Mouse (Mus musculus): Measurements from ENCODE around the gene Fam185a.

- TF ChIP-seq CTCF (IDR thresholded peaks at IDR 0.05; ENCODE audit: borderline replicate concordance, insufficient read depth, low read length) (no peak), POLR2A (IDR thresholded peaks at IDR 0.05; ENCODE audit: low read depth, low read length) (no peak)
These were observed 102.2 kb downstream of the Fam185a start for GRCm38 (mm10) chr5:21526835-21527485.
